Mouse (Mus musculus) cortical plate, adult 2 months (tissue): ENCODE data around the gene Zfp207.

Experiments
- CTCF ChIP-seq: fragments of 200-500 bp; IDR thresholded peaks from 2 replicates; pipeline ENCODE4 v1.5.1; 2011; ENCODE audit warnings: mild to moderate bottlenecking, control low read depth, low read length; ENCODE audit not compliant: insufficient read depth; ENCODE audit errors: extremely low read depth
- POLR2A ChIP-seq: fragments of 200-500 bp; IDR thresholded peaks from 2 replicates; pipeline ENCODE4 v1.6.1; 2011; ENCODE audit warnings: mild to moderate bottlenecking, low read length, control low read depth; ENCODE audit not compliant: insufficient read depth; ENCODE audit errors: extremely low read depth

DNA sequence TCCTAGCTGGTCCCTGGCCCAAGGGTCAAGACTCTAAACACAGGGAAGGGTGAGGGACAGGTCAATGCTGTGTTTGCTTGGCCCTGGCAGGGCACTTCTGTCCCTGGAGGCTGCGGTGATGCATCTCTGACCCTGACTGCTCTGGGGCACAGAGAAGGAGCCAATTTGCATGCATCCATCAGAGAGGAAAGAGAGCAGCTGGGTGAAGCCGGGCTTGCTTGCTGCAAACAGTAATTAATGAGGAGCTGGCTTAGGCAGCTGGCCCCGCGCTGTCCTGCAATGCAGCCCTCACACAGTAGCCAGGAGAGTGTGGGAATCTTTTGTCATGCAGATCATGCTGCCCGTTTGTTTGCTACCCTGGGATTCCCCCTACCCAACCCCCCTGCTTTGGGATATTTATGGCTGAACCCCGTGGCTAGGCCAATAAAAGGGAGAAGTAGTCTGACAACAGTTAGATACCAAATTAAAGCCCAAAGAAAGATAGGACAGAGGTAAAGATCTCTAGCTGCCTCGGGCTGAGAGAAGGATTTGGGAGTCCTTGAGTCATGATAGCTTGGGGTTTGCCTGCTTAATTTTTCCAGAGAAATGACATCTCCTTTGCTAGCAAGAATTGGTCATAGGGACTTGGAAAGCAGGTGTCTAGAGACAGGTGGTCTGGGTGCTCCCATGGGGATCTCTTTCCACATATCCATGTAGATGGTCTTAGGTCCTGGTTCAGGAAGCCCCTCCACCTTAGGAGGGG is 47.3 kb upstream of the Zfp207 start:
- TF ChIP-seq CTCF = no peak
- TF ChIP-seq POLR2A = no peak
